Mouse (Mus musculus): ENCODE results near the gene 4933400A11Rik.

DNA sequence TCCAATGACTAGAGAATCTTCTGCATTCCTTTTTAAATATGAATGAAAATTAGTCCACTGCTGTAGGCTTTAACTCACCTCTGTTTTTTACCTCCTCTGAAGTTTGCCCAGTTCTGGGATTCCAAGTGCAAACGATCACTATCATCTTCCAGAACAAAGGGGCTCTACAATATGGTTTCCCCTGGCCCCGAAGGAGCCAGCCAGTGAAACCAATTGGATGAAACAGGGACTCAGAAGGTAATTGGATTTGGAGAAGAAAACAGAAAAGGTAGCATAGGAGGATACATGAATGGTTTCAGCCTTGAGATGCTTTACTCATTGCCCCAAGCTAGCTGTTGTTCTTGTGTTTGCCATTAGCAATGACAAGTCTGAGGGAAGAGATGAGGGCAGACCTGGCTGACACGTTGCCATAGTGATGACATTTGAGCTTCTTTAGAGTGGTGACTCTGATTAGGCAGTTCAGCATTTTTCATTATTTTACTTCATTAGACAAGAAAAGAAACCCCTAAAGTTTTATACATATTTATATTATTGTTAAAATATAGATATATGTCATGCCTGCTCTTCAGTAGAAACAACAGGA lies 44.0 kb downstream of the 4933400A11Rik start:
- no peak for TF ChIP-seq CTCF (IDR thresholded peaks at IDR 0.05; ENCODE audit: low read depth, low read length)
- TF ChIP-seq POLR2A (IDR thresholded peaks at IDR 0.05; ENCODE audit: extremely low read depth, insufficient read depth, low read length): no peak

Data from liver, adult 2 months (tissue).